Mouse (Mus musculus) megakaryocyte-erythroid progenitor cell, adult 5-6 weeks (primary cell): ENCODE results near the gene Olfr124. TPM values are rescaled to one million over a fixed set of nuclear protein-coding genes. Genes with fewer than 3 reads are reported as not detected.

Experiments used
- ATAC-seq: replicated peaks from 2 replicates; pipeline ENCODE4 v1.8.0; 2016; ENCODE audit warnings: mild to moderate bottlenecking, inconsistent platforms; ENCODE audit not compliant: severe bottlenecking, poor library complexity, low FRiP score, low TSS enrichment
- total RNA-seq, 2 experiments: library from RNA; stranded (forward) in 1 of 2; stranded (reverse) in 1 of 2; fragments of 200-1000, 215-1000 nt in 1 of 2; fragments of >200 nt in 1 of 2; fragmentation: Nextera tagmentation in 1 of 2; gene quantifications; 2 replicates each; pipeline ENCODE4 v1.2.3; 2014 to 2017

Olfr124 gene
- not detected in 2 replicates for total RNA-seq (2014; fragmentation: Nextera tagmentation)
- total RNA-seq (2017) = not detected in 2 replicates

- no peak for ATAC-seq
Measured at GRCm38 (mm10) chr17:37799588-37799987, at the start of gene Olfr124. Gene Olfr124, plus strand, starts transcription at chr17:37799888.

DNA sequence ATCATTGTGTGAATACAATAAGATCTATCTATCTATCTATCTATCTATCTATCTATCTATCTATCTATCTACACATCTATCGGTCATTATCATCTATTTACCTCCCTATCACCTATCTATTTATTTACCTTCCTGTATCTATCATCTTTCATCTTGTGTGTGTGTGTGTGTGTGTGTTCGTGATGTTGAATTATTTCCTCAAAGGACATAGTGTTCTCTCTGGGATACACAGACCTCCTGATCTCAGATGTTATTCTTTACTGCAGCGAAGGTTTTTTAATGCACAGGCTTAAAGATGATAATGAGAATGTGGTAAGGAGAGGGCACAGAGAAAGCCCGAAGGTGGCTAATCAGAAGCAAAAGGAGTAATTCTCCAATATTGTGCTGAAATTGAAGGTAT lies 31.4 kb upstream of the Olfr124 start, which contains the start of gene Olfr122:
TSS of gene Olfr122 (plus strand) at position 301 of the 400 bp plus-strand sequence.
- ATAC-seq = no peak

- ATAC-seq = no peak
Measured at GRCm38 (mm10) chr17:37793229-37793628, 6.5 kb upstream of the Olfr124 start, which contains the start of gene Olfr123. Gene Olfr123, plus strand, starts transcription at chr17:37793529.

- ATAC-seq = no peak
Measured at GRCm38 (mm10) chr17:37832649-37833048, 33.0 kb downstream of the Olfr124 start, which contains the start of gene Olfr125. Gene Olfr125, plus strand, starts transcription at chr17:37832949.

- no peak for ATAC-seq
Measured at GRCm38 (mm10) chr17:37847183-37847582, 47.5 kb downstream of the Olfr124 start, which contains the start of gene Olfr126. Gene Olfr126, plus strand, starts transcription at chr17:37847483.

Other genes starting within 250 kb of the Olfr124 start
- not detected in 2 replicates for gene Olfr112, start 230.4 kb upstream of the Olfr124 start, total RNA-seq (2014; fragmentation: Nextera tagmentation)
- not detected in 2 replicates for gene Olfr112, start 230.4 kb upstream of the Olfr124 start, total RNA-seq (2017)
- not detected in 2 replicates for gene Olfr113, start 222.2 kb upstream of the Olfr124 start, total RNA-seq (2014; fragmentation: Nextera tagmentation)
- gene Olfr113, start 222.2 kb upstream of the Olfr124 start, total RNA-seq (2017) = not detected in 2 replicates
- not detected in 2 replicates for gene Olfr114, start 207.1 kb upstream of the Olfr124 start, total RNA-seq (2014; fragmentation: Nextera tagmentation)
- gene Olfr114, start 207.1 kb upstream of the Olfr124 start, total RNA-seq (2017) = not detected in 2 replicates
- gene Olfr115, start 172.8 kb upstream of the Olfr124 start, total RNA-seq (2014; fragmentation: Nextera tagmentation) = not detected in 2 replicates
- not detected in 2 replicates for gene Olfr115, start 172.8 kb upstream of the Olfr124 start, total RNA-seq (2017)
- not detected in 2 replicates for gene Olfr116, start 172.7 kb upstream of the Olfr124 start, total RNA-seq (2014; fragmentation: Nextera tagmentation)
- not detected in 2 replicates for gene Olfr116, start 172.7 kb upstream of the Olfr124 start, total RNA-seq (2017)
- not detected in 2 replicates for gene Olfr117, start 136.1 kb upstream of the Olfr124 start, total RNA-seq (2014; fragmentation: Nextera tagmentation)
- gene Olfr117, start 136.1 kb upstream of the Olfr124 start, total RNA-seq (2017) = not detected in 2 replicates
- not detected in 2 replicates for gene Olfr118, start 132.9 kb upstream of the Olfr124 start, total RNA-seq (2014; fragmentation: Nextera tagmentation)
- not detected in 2 replicates for gene Olfr118, start 132.9 kb upstream of the Olfr124 start, total RNA-seq (2017)
- not detected in 2 replicates for gene Olfr119, start 103.3 kb upstream of the Olfr124 start, total RNA-seq (2014; fragmentation: Nextera tagmentation)
- not detected in 2 replicates for gene Olfr119, start 103.3 kb upstream of the Olfr124 start, total RNA-seq (2017)
- not detected in 2 replicates for gene Olfr120, start 78.1 kb upstream of the Olfr124 start, total RNA-seq (2014; fragmentation: Nextera tagmentation)
- not detected in 2 replicates for gene Olfr120, start 78.1 kb upstream of the Olfr124 start, total RNA-seq (2017)
- not detected in 2 replicates for gene Olfr121, start 51.0 kb upstream of the Olfr124 start, total RNA-seq (2014; fragmentation: Nextera tagmentation)
- gene Olfr121, start 51.0 kb upstream of the Olfr124 start, total RNA-seq (2017) = not detected in 2 replicates
- not detected in 2 replicates for gene Olfr122, start 31.3 kb upstream of the Olfr124 start, total RNA-seq (2014; fragmentation: Nextera tagmentation)
- gene Olfr122, start 31.3 kb upstream of the Olfr124 start, total RNA-seq (2017) = not detected in 2 replicates
- not detected in 2 replicates for gene Olfr123, start 6.4 kb upstream of the Olfr124 start, total RNA-seq (2014; fragmentation: Nextera tagmentation)
- not detected in 2 replicates for gene Olfr123, start 6.4 kb upstream of the Olfr124 start, total RNA-seq (2017)
- gene Olfr125, start 33.1 kb downstream of the Olfr124 start, total RNA-seq (2014; fragmentation: Nextera tagmentation) = not detected in 2 replicates
- gene Olfr125, start 33.1 kb downstream of the Olfr124 start, total RNA-seq (2017) = not detected in 2 replicates
- not detected in 2 replicates for gene Olfr126, start 47.6 kb downstream of the Olfr124 start, total RNA-seq (2014; fragmentation: Nextera tagmentation)
- not detected in 2 replicates for gene Olfr126, start 47.6 kb downstream of the Olfr124 start, total RNA-seq (2017)
- gene Olfr127, start 100.5 kb downstream of the Olfr124 start, total RNA-seq (2014; fragmentation: Nextera tagmentation) = not detected in 2 replicates
- gene Olfr127, start 100.5 kb downstream of the Olfr124 start, total RNA-seq (2017) = not detected in 2 replicates
- gene Olfr128, start 120.7 kb downstream of the Olfr124 start, total RNA-seq (2014; fragmentation: Nextera tagmentation) = not detected in 2 replicates
- gene Olfr128, start 120.7 kb downstream of the Olfr124 start, total RNA-seq (2017) = not detected in 2 replicates
- gene Olfr761, start 153.2 kb downstream of the Olfr124 start, total RNA-seq (2014; fragmentation: Nextera tagmentation) = not detected in 2 replicates
- gene Olfr761, start 153.2 kb downstream of the Olfr124 start, total RNA-seq (2017) = not detected in 2 replicates